Mouse (Mus musculus): Measurements from ENCODE around the gene Sh3gl1. TPM values are rescaled to one million over a fixed set of nuclear protein-coding genes. Genes with fewer than 3 reads are reported as not detected.

Gene Sh3gl1
- polyA plus RNA-seq, 1 experiment from 2014 or later: 200 TPM

DNA sequence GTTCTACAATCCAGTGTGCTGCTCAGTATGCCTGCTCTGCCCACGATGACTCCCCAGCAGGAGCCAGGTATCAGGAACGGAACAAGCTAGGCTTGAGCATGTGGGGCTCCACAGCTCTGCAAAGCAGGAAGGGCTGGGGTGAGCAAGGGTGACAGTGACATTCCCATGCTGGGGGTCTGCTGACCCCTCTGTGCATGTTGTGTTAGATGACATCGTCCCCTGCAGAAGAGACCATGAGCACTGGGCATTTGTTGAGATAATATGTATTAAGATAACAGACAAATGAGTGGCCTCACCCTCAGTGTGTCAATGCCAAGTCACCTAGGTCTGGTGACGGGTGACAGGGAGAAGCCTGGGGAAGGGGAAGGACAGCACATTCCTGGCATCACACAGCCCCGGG is 11.5 kb downstream of the Sh3gl1 start:
- peaks cover 73% of the 10 kb centered on the region for H3K36me3 ChIP-seq
- no peak overlapping the region for H3K4me2 ChIP-seq (replicated peaks)
- no peak overlapping the region for H3K4me3 ChIP-seq
- ATAC-seq (ENCODE audit: low FRiP score, low read depth): no peak
- no peaks in the 10 kb centered on the region for H3K9me3 ChIP-seq
- 81% methylated on average over 5 of the region's 5 CpGs for WGBS
- no peaks in the 10 kb centered on the region for H3K27me3 ChIP-seq
- 0 out of 2 replicates have a peak, but pooled peaks cover 9% of the 10 kb centered on the region for H3K4me1 ChIP-seq
- H3K27ac ChIP-seq: no peak overlapping the region
- H3K9ac ChIP-seq: no peak overlapping the region

DNA sequence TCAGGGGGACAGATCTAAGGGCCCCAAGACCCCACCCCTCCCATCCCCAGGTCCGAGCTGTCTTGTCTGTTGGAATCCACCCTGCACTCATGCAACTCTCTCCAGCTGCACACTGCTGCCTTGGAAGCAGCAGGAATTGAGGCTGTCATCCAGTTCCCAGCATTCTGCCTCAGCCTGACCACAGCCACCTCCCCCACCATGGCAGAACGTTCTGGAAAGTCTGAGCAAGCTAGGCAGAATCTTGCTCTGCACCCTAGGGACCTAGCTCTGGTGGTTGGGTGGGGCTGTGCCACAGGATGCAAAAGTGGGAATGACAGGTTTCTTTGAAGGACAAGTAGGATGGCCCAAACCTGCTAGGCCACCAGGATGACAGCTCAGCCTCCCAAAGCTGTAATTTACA is 12.0 kb downstream of the Sh3gl1 start:
- 65% methylated on average over 2 of the region's 2 CpGs for WGBS
- H3K9me3 ChIP-seq: no peaks in the 10 kb centered on the region
- H3K4me3 ChIP-seq: no peak overlapping the region
- no peak overlapping the region for H3K9ac ChIP-seq
- H3K27me3 ChIP-seq: no peaks in the 10 kb centered on the region
- H3K27ac ChIP-seq: no peak overlapping the region
- no peak for ATAC-seq (ENCODE audit: low FRiP score, low read depth)
- no peak overlapping the region for H3K4me2 ChIP-seq (replicated peaks)
- H3K36me3 ChIP-seq: peaks cover 73% of the 10 kb centered on the region
- H3K4me1 ChIP-seq: 0 out of 2 replicates have a peak, but pooled peaks cover 9% of the 10 kb centered on the region

DNA sequence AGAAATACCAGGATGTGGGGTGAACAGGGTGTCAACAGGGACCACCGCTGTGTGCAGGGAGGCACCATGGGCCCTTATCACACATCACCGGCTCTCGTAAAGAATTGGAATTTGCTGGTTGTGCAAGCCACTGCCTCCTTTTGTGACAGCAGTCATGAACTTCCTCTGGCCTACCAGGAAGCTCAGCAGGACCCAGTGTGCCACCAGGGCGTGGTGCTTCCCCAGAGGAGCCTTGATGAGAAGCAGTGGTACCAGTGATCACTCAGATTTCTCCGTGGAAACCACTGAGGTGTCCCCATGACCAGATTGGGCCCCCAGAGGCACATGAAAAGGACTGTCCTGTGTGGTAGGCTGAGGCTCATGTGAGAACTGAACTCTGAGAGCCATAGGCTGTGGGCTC is 13.0 kb downstream of the Sh3gl1 start:
- WGBS: 78% methylated on average over 5 of the region's 5 CpGs
- H3K36me3 ChIP-seq: peaks cover 73% of the 10 kb centered on the region
- no peak overlapping the region for H3K27ac ChIP-seq

DNA sequence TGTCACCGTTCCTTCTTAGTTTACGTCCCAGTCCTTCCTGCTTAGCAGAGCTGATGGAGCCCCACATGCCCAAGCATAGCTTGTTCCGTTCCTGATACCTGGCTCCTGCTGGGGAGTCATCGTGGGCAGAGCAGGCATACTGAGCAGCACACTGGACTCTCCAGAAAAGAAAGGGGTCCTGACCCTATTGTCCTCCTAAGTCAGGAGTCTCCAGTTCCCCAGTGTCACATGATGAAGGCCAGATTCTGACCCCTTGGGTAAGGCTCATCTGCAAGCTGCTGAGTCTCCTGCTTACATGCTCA is 13.5 kb downstream of the Sh3gl1 start:
- Histone ChIP-seq H3K36me3 (peaks cover 73% of the 10 kb centered on the region), H3K4me2 (replicated peaks) (no peak overlapping the region), H3K9ac (peak overlapping the region; percentile 4; the same call in 1 of the 2 replicates), H3K4me3 (no peak overlapping the region), H3K9me3 (no peaks in the 10 kb centered on the region), H3K27me3 (no peaks in the 10 kb centered on the region), H3K27ac (no peak overlapping the region), H3K4me1 (0 out of 2 replicates have a peak, but pooled peaks cover 5% of the 10 kb centered on the region)
- ATAC-seq (ENCODE audit: low FRiP score, low read depth): no peak
- WGBS: 83% methylated on average over 4 of the region's 4 CpGs

More for the DNA sequence above, 13.0 kb downstream of the Sh3gl1 start:
- no peak for ATAC-seq (ENCODE audit: low FRiP score, low read depth)
- Histone ChIP-seq H3K9me3 (no peaks in the 10 kb centered on the region), H3K27me3 (no peaks in the 10 kb centered on the region), H3K4me3 (no peak overlapping the region), H3K4me1 (0 out of 2 replicates have a peak, but pooled peaks cover 7% of the 10 kb centered on the region), H3K9ac (no peak overlapping the region), H3K4me2 (replicated peaks) (no peak overlapping the region)

DNA sequence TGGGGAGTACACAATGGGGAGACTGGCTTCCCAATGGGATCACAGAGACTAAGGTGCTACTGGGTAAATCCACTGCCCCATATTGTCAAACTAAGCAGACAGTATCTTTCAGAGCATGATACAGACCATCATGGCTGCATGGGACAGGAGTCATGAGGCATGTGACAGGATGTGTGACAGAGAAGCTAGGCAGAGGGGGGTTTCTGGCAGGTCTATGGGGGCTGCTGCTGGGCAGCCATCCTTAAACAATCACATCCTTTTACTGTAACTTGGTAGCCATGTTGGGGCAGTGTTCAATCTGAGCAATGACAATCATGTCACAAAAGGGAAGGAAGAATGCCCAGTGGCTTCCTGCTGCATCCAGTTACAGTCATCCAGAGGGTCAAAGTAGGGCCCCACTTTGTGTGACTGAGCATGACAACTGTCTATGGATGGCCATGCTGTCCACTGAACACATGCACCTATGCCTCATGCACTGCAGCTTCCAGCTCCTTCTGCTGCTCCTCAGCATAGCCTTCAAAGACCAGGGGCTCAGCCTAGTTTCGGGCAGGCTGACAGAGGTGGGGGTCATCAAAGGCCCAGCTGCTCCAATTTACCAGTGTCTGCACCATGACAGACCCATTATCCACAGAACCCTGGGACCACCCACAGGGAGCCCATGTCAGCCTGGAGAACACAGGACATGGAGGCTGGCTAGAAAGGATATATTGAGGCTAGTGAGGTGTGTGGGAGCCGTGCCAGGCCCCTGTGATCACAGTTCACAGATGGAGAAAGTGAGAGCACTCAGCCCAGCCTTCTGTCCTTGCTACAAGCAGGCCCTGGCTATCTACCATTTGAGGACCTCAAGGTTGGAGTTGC is 14.1 kb downstream of the Sh3gl1 start:
- WGBS: 34% methylated on average over 2 of the region's 2 CpGs

DNA sequence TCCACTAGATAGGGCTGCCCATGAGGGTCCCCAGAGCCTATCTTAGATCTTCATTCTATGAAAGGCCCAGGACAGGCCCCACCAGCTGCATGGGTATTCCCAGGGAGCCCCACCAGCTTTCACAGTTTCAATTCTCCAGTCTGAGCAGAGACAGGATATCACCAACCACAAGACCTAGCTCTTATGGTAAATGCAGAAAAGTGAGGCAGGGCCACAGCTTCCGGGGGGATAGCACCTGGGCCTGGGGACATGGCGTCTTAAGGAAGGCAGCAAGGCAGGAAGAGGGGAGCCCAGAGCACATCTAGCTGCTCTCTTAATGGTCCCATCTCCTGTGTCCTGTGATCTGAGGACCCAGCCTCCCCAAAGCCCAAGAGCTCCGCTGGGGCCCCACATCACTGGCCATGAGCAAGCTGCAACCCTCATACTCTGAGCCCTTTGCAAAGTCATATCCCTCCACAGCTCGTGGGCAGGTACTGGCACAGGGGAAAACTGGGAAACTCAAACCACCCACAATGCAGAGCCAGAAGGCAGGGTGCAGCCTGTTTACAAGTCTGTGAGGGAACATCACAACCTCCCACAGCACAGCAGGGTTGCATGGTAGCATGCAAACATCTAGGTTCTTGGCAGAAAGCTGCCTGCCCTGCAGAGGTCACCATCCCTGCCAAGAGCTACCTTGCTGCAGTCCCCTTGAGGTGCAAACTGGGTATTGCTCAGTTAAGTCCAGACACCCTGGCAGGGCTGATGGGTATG is 15.1 kb downstream of the Sh3gl1 start:
- ATAC-seq (ENCODE audit: low FRiP score, low read depth): no peak
- Histone ChIP-seq H3K4me1 (0 out of 2 replicates have a peak, but pooled peaks cover 5% of the 10 kb centered on the region), H3K27ac (no peak overlapping the region), H3K9ac (no peak overlapping the region), H3K4me3 (no peak overlapping the region), H3K36me3 (peaks cover 76% of the 10 kb centered on the region), H3K9me3 (no peaks in the 10 kb centered on the region), H3K27me3 (no peaks in the 10 kb centered on the region), H3K4me2 (replicated peaks) (no peak overlapping the region)
- 79% methylated on average over 4 of the region's 4 CpGs for WGBS

More for the DNA sequence above, 14.1 kb downstream of the Sh3gl1 start:
- Histone ChIP-seq H3K4me1 (0 out of 2 replicates have a peak, but pooled peaks cover 5% of the 10 kb centered on the region), H3K9ac (peak overlapping the region; percentile 4; the same call in 1 of the 2 replicates), H3K27me3 (no peaks in the 10 kb centered on the region), H3K4me3 (no peak overlapping the region), H3K27ac (no peak overlapping the region), H3K4me2 (replicated peaks) (no peak overlapping the region), H3K9me3 (no peaks in the 10 kb centered on the region), H3K36me3 (peaks cover 73% of the 10 kb centered on the region)
- ATAC-seq (ENCODE audit: low FRiP score, low read depth): no peak

DNA sequence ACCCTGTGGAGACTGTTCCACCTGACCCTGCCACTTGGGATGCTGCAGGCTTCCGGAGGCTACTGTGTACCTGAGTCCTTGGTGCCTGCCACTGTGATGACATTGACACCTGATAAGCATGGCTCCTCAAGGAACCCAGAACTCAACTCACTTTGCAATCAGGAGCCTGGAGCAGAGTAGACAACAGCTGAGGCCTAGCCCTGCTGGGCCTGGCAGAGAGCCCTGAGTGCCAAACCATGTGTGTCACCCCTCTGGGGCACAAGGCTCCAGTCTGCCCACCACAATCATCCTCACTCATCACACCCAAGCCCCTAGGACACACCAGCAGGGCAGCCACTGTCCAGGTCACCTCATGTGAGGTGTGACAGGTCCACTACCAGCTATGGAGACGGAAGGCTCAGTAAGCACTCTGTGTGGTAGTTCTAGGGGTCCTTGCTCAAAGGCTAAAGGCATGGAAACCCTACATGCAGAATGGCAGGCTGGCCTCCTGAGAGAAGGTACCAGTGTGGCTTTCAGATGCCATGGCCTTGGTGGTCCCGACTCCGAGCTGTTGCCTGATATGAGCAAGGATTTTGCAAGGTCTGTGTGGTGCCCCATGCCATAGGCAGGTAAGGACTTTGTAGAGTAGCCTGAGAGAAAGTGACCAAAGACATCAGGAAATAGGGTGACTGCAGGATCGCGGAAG is 15.9 kb downstream of the Sh3gl1 start:
- Histone ChIP-seq H3K36me3 (peaks cover 84% of the 10 kb centered on the region), H3K4me1 (0 out of 2 replicates have a peak, but pooled peaks cover 5% of the 10 kb centered on the region), H3K9me3 (no peaks in the 10 kb centered on the region), H3K27ac (no peak overlapping the region), H3K4me3 (no peak overlapping the region), H3K9ac (no peak overlapping the region), H3K4me2 (replicated peaks) (no peak overlapping the region), H3K27me3 (no peaks in the 10 kb centered on the region)
- WGBS: 91% methylated on average over 6 of the region's 6 CpGs
- ATAC-seq (ENCODE audit: low FRiP score, low read depth): no peak

DNA sequence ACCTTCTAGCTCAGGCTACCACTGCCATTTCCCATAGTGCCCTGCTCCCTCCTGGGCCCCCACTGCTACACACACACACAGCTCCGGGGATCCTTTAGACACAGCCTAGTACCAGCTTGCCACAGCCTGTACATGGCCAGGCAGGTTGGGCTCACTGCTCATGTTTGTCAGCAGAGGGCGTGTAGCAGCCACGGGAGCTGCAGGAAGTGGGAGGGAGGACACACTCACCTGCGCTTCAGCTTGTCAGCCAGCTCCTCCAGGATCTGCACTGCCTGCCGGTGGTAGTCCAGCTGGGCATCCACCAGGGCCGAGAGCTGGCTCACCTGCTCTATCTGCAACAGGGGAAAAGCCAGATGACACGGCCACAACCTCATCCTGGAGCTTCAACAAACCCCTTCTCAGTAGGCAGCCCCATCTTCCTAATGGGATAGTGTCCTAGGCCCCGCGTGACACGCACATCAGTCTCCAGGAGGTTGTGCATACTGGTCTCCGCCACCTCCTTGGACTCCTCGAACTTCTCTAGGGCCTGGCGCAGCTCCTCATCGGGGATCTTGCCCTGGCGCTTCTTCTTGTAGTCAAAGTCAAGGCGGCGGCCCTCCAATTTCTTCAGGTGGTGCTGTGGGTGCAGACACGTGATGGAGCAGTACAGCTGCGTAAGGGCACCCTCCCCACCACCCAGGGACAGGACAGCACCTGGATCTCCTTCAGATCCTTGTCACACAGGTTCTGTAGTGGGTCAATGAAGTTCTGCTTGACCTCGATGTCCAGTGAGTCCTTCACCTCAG is 17.9 kb downstream of the Sh3gl1 start:
- Histone ChIP-seq H3K9ac (0 out of 2 replicates have a peak overlapping the region, but pooled peaks have one; percentile 31), H3K27me3 (no peaks in the 10 kb centered on the region), H3K27ac (no peak overlapping the region), H3K4me2 (replicated peaks) (no peak overlapping the region), H3K36me3 (peaks cover 86% of the 10 kb centered on the region), H3K4me3 (no peak overlapping the region), H3K4me1 (0 out of 2 replicates have a peak, but pooled peaks cover 3% of the 10 kb centered on the region), H3K9me3 (no peaks in the 10 kb centered on the region)
- WGBS: 79% methylated on average over 20 of the region's 20 CpGs
- ATAC-seq (ENCODE audit: low FRiP score, low read depth): 0 out of 2 replicates have a peak, but pooled peaks have one; percentile 22

DNA sequence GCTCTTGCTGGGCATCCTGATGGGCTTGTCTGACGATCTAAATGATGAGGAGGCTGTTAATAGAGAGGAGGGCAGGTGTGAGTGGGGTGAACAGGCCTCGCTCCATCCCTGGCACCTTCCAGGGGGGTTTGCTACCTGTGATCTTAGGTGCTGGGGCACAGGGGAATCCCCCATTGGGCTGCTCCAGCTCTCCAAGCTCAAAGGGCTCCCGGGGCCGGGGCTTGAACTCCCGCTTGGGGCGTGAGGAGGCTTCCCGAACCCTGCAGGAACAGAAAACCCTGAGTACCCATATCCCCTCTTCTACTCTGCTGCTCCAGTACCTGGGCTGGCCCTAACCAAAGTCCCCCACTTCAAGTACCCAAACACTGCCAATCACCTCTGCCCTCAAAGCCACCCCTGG is 18.6 kb downstream of the Sh3gl1 start:
- ATAC-seq (ENCODE audit: low FRiP score, low read depth): no peak
- 0 out of 2 replicates have a peak overlapping the region, but pooled peaks have one; percentile 31 for H3K9ac ChIP-seq
- peaks cover 86% of the 10 kb centered on the region for H3K36me3 ChIP-seq
- no peaks in the 10 kb centered on the region for H3K9me3 ChIP-seq
- no peak overlapping the region for H3K4me2 ChIP-seq (replicated peaks)
- no peak overlapping the region for H3K4me3 ChIP-seq
- H3K27me3 ChIP-seq: no peaks in the 10 kb centered on the region
- 92% methylated on average over 7 of the region's 7 CpGs for WGBS
- 0 out of 2 replicates have a peak, but pooled peaks cover 3% of the 10 kb centered on the region for H3K4me1 ChIP-seq
- H3K27ac ChIP-seq: no peak overlapping the region

DNA sequence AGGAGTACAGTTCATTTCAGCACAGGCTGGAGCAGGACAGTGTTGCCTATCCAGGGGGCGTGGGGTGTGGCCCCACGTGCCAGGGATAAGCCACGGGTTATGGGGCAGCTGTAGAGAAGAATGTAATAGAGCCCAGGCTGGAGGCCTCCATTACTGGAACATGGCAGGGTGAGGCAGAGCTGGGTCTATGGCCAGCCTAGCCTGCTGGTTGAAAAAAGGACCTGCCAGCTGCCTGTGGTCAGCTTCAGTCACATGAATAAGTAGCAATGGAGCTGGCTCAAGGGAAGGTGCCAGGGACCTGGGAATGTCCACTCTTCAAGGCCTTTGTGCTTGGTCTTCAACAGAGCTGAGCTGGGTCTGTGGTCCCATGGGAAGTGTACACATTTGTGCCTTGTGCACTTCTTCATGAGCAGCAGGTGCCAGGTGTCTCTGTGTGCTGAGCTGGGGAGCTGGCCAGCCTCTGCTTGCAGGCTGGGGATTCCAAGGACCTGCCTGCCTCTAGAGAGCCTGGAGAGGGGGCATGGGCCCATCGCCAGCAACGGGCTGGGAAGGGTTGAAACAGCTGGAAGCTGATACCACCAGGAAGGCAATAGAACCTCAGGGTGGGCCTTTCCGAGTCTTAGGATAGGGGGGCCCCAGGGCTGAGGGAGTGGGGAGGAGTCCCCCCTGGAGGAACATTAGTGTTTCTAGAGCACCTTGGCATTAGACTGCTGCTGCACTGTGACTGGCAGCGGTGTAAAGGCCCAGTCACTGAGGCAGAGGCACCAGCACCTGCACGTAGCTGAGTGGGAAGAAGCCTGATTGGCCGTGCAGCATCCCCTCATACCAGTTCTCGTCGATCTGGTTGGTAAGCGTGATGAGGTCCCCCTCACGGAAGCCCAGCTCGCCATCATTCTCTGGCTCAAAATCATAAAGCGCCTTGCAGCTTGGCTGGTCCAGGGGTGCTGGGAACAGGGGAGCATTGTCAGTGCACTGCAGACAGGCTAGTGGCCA is 19.3 kb downstream of the Sh3gl1 start:
- H3K36me3 ChIP-seq: peaks cover 92% of the 10 kb centered on the region
- no peak overlapping the region for H3K4me2 ChIP-seq (replicated peaks)
- H3K27me3 ChIP-seq: no peaks in the 10 kb centered on the region
- H3K9ac ChIP-seq: no peak overlapping the region
- no peak for ATAC-seq (ENCODE audit: low FRiP score, low read depth)
- 0 out of 2 replicates have a peak, but pooled peaks cover 3% of the 10 kb centered on the region for H3K4me1 ChIP-seq
- no peaks in the 10 kb centered on the region for H3K9me3 ChIP-seq
- H3K27ac ChIP-seq: no peak overlapping the region
- WGBS: 81% methylated on average over 15 of the region's 15 CpGs
- no peak overlapping the region for H3K4me3 ChIP-seq

Data from limb, embryonic 13.5 days (tissue).